Mouse (Mus musculus) cerebellum, postnatal 4 days (tissue): ENCODE data around the gene Nr1i3.
A peak's percentile ranks its signal among the peaks of the same experiment; 100 is the strongest.

Experiments
- DNase-seq, 2 experiments: peaks; one replicate each; pipeline ENCODE4 v3.0.0; 2022; ENCODE audit warnings: low spot score in 2 of 2, mixed read lengths in 1 of 2

Gene Nr1i3

GRCm38 (mm10) chr1:171195046-171195822 lies 18.5 kb upstream of the Nr1i3 start:
- no peak for DNase-seq

GRCm38 (mm10) chr1:171195887-171196397 lies 17.8 kb upstream of the Nr1i3 start, which contains the start of gene Pcp4l1:
Gene Pcp4l1 (minus strand): TSS chr1:171196268.
- peak in 1 of 2 experiments; percentile 50 for DNase-seq

DNA sequence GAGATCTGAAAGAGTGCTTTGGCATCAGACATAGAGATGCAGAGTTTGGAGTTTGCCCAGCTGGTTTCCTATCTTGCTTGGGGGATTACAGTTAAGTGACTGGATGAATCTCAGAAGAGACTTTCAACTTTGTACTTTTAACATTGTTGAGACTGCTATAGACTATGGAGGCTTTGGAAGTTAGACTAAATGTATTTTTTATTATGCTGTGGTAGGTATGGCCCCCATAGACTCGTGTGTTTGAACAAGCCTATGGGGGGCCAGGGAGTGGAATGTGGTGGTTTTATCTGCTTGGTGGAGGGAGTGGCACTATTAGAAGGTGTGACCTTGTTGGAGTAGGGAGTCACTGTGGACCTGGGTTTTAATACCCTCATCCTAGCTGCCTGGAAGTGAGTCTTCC lies 14.2 kb upstream of the Nr1i3 start:
- DNase-seq, result no peak

DNA sequence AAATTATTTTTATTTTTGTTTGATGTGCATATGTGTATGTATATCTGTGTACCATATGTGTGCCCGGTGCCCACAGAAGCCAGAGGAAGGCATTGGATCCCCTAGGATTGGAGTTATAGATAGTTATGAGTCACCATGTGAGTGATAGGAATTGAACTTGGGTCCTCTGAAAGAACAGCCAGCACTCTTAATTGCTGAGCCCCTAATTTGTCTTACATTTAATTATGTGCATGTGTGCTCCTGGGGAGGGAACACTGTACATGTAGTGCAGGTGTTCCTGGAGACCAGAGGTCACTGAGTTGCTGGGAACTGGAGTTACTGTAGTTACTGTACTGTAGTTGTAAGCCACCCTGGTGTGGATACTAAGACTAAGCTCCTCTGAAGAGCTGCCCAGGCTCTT lies 13.0 kb upstream of the Nr1i3 start:
- no peak for DNase-seq

DNA sequence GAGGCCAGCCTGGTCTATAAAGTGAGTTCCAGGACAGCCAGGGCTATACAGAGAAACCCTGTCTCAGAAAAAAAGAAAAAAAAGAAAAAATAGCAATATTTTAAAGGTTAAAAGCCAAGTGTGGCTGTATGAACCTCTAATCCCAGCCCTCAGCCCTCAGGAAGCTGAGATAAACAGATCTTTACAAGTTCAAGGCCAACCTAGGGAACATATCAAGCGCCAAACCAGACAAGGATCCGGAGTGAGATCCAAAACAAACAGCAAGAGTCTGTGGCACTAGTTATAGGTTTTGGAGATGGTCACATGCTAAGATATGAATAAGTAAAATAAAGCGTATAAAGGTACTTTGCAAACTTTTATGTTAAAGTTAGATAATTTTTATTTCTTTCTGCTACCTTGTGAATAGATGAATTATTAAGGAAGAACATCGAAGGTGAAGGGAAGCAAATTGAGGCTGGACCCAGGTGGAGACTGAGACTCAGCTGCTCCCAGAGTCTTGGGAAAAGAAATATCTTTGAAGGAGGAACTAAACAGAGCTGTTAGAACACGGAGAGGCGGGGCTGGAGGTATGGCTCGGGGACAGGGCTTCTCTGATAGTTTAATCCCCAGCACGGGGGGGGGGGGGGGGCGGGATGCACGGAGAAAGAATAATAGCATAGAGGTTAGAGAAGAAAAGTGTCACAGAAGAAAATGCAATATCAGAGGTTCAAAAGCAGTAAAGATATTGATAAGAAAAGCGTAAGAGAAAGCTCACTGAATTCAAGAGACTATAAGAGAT lies 10.1 kb upstream of the Nr1i3 start:
- DNase-seq, result no peak

DNA sequence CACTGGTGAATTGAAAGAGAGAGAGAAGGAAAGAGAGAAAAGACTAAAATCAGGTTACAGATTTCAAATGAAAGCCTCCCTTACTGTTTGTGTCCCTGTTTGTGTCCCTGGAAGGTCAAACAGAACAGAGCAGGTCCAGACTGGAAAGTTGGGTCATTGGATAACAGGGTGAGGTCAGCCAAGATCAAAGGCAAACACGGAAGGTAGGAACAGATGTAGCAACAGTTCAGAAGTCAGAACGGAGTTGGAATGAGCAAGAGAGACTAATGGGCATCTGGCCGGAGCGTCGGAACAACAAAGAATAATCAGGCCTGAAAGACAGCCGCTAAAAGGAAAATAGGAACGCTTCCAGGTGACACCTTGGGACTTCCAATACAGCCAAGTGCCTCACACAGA lies 9.5 kb upstream of the Nr1i3 start:
- DNase-seq, result no peak

- no peak for DNase-seq
Observed at GRCm38 (mm10) chr1:171205704-171206493, 7.9 kb upstream of the Nr1i3 start.

GRCm38 (mm10) chr1:171209409-171209808 lies 4.4 kb upstream of the Nr1i3 start:
- DNase-seq, result no peak

DNA sequence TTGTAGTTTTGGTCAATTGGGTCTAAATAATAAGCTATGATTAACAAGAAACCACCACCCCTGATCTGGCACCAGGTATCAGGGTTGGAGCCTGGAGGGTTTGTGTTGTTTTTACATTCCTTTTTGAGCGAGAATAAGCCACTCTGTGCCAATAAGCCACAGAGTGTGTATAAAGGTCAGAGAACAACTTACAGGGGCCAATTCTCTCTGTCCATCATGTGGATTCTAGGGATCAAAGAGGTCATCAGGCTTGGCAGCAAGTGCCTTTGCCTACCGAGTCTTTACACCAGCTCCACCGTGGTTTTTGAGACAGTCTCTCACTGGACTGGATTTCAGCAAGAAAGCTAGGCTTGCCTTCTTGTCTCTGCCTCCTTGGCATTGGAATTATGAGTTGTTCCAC lies 916 bp upstream of the Nr1i3 start:
- DNase-seq, result no peak

- DNase-seq, result no peak
Observed at GRCm38 (mm10) chr1:171216241-171216955, 2.6 kb downstream of the Nr1i3 start.

DNA sequence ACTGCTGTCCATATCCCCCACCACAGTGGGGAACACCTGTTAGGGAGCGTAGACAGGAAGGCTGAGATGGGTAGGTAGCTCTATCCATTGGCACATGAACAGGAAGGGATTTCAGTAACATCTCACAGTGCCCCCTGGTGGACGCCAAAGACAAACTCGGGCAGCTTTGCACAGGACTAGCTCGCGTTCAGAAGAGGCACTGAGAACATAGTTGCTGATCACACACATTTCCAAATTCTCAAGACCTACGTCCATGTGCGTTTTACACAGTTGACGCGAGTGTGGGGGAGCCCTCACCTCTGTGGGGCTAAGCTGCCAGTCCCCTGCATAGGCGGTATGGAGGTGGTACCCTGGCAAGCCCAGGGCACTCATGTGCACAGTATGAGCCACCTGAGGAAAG lies 7.1 kb downstream of the Nr1i3 start:
- DNase-seq, result peak; percentile 79 to 87

GRCm38 (mm10) chr1:171221281-171222193 lies 7.8 kb downstream of the Nr1i3 start:
- DNase-seq, result peak in 1 of 2 experiments; percentile 15

GRCm38 (mm10) chr1:171222238-171223155 lies 8.7 kb downstream of the Nr1i3 start, which contains the start of gene Tomm40l:
Gene Tomm40l (minus strand): TSS chr1:171222514.
- DNase-seq, result peak; percentile 63 to 86

DNA sequence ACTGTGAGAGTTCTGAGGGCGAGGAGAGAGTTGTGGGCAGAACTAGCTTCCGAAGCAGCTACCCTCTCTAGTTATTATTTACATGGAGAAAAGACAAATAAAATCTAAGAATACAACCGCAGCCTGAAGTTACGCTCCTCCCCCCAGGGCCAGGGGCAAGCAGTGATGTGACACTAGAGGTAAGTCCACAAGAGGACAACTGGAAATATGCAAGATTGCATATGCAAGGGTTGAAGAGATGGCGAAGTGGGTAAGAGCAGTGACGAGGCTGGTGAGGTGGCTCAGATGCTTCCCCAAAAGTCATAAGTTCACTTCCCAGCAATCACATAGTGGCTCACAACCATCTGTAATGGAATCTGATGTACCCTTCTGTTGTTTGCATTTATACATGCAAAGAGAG lies 9.4 kb downstream of the Nr1i3 start:
- DNase-seq, result no peak

DNA sequence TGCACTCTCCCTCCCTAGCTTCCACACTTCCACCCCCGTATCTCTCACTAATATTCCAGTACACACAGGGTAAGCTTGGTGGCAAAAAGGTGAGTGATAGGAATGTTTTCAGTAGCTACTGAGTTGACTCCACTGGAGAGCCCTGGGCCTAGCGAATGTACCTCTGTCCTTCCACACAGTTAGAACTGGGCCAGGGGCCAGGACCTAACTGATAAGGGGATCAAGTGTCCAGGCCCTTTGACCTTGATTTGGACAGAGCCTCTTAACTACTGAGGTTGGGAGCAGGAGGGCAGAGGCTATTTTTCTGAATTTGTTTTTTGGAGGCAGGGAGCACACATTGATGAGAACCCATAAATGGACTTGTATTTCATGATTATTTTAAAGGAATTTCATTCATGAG lies 10.0 kb downstream of the Nr1i3 start:
- DNase-seq, result no peak

- DNase-seq, result no peak
Observed at GRCm38 (mm10) chr1:171224857-171225256, 11.1 kb downstream of the Nr1i3 start, which contains the start of gene Apoa2. Gene Apoa2 (plus strand): TSS chr1:171225054.

DNA sequence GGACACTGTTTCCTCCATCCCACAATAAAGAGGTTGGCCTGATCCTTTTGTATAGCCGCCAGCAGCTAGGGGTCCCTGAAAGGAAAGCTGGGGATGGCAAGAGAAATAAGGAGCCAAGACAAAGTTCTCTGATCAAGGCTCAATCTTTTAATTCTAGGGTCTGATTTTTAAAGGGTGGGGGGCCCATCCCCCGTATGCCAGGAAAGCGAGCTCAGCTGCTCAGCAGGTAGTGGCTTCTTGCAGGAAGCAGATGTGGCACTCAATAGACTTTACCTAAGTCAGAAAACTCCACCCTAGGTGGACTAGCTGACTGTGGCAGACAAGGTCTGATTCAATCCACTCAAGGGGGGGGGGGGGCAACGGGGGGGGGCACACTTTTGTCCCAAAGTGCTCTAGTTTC lies 13.0 kb downstream of the Nr1i3 start:
- DNase-seq, result no peak

DNA sequence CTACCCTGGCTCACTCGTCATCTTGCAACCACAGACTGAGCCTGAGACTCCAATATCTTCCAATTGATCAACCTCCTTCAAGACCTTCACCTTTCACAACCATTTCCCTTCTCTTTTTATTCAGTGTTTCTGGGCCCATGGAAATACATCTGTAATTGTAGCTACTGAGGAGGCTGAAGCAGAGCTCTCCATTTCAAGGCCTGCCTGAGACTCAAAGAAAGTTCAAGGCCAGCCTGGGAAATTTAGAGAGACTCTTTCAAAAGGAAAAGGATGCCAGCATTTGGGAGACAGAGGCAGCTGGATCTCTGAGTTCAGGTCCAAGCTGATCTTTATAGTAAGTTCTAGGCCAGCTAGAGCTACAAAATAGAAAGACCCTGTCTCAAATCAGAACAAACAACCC lies 14.1 kb downstream of the Nr1i3 start:
- no peak for DNase-seq

- DNase-seq, result no peak
Observed at GRCm38 (mm10) chr1:171229750-171230149, 16.0 kb downstream of the Nr1i3 start.
